Mouse (Mus musculus) C2C12 (cell line): ENCODE measurements around the gene Lsamp.

Experiments used
- CEBPB ChIP-seq: IDR thresholded peaks from one replicate; pipeline ENCODE4 v1.6.1; 2011; ENCODE audit warnings: low read depth, mild to moderate bottlenecking, control low read depth, moderate library complexity
- CTCF ChIP-seq: IDR thresholded peaks from one replicate; pipeline ENCODE4 v1.5.1; 2011; ENCODE audit not compliant: control insufficient read depth, insufficient read depth, insufficient read length
- MAX ChIP-seq: IDR thresholded peaks from one replicate; pipeline ENCODE4 v1.6.1; 2011; ENCODE audit warnings: mild to moderate bottlenecking, control low read depth
- MYOD1 ChIP-seq: IDR thresholded peaks from one replicate; pipeline ENCODE4 v1.6.1; 2011; ENCODE audit warnings: low read depth; ENCODE audit not compliant: control insufficient read depth, insufficient read length
- MYOG ChIP-seq: IDR thresholded peaks from one replicate; pipeline ENCODE4 v1.6.1; 2011; ENCODE audit not compliant: control insufficient read depth, insufficient read length; ENCODE audit errors: extremely low read depth
- USF1 ChIP-seq: IDR thresholded peaks from one replicate; pipeline ENCODE4 v1.6.1; 2011; ENCODE audit warnings: low read depth, mild to moderate bottlenecking, control low read depth, moderate library complexity

GRCm38 (mm10) chr16:41764285-41764684, 1780.1 kb downstream of the Lsamp start:
- TF ChIP-seq CTCF (no peak), USF1 (no peak), CEBPB (no peak), MAX (no peak), MYOG (no peak), MYOD1 (no peak)
